23 mouse cellular contexts compared by ENCODE assay signal in the genomic region with DNA sequence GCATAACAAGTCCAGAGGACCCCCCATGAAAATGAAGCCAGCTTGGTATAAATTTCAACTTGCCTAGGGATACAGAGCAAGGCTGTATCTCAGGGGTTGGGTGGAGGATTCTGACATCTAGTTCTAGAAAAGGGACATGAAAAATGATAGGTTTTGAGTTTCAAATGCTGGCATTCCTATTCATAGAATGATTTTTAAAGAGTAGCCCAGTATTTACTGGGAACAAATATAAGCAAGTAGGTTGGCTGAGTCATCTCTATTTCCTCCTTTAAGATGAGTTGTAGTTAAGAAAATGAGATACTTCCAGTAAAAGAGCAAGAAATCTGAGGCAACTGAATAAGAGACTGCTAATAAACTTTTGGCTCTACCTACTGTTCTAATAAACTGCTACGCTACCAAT.
"Had no signal": no experiment of that assay in that cellular context is flagged by ENCODE, and none has a peak within 500 bp of the region (broad histone marks: within the 10 kb centered on the region; RNA-seq: fewer than 3 reads in every experiment).

No protein-coding gene starts in this region.

- H3K9me3 ChIP-seq: heart, embryonic 13.5 days; heart, embryonic 15.5 days; hindbrain, embryonic 12.5 days; intestine, embryonic 15.5 days; limb, embryonic 13.5 days; limb, embryonic 15.5 days; liver, embryonic 12.5 days had no signal

- H3K36me3 ChIP-seq: heart, embryonic 13.5 days; heart, embryonic 15.5 days; hindbrain, embryonic 12.5 days; intestine, embryonic 15.5 days; limb, embryonic 13.5 days; limb, embryonic 15.5 days; liver, embryonic 12.5 days had no signal

- H3K27me3 ChIP-seq: heart, embryonic 13.5 days; heart, embryonic 15.5 days; hindbrain, embryonic 12.5 days; intestine, embryonic 15.5 days; limb, embryonic 13.5 days; limb, embryonic 15.5 days; liver, embryonic 12.5 days had no signal

- H3K4me1 ChIP-seq: heart, embryonic 13.5 days; heart, embryonic 15.5 days; hindbrain, embryonic 12.5 days; intestine, embryonic 15.5 days; limb, embryonic 13.5 days; limb, embryonic 15.5 days; liver, embryonic 12.5 days had no signal

- H3K4me3 ChIP-seq: heart, adult 2 months; heart, embryonic 13.5 days; heart, embryonic 15.5 days; hindbrain, embryonic 12.5 days; intestine, embryonic 15.5 days; limb, embryonic 13.5 days; limb, embryonic 15.5 days; liver, embryonic 12.5 days had no signal

- H3K27ac ChIP-seq: heart, adult 2 months; heart, embryonic 13.5 days; heart, embryonic 15.5 days; hindbrain, embryonic 12.5 days; hindbrain, embryonic 14.5 days; intestine, embryonic 15.5 days; limb, embryonic 13.5 days; limb, embryonic 15.5 days; liver, embryonic 12.5 days; liver, embryonic 14.5 days had no signal

- DNase-seq: gastrocnemius, postnatal 14 days; gastrocnemius, postnatal 36 days; heart, adult 11 months; heart, adult 2 months; heart, postnatal 14 days; heart, postnatal 36 days; kidney, adult 18-20 months; kidney, adult 8-10 months; kidney, postnatal 10 days; kidney, postnatal 25 days; kidney, postnatal 4 days; layer of hippocampus, adult 9-11 months; layer of hippocampus, postnatal 36 days; left cerebral cortex, postnatal 4 days had no signal
